In genomic region chr3:85493796-85494195, GRCm38 (mm10) we compare ENCODE assay signal across 22 mouse cellular contexts.
A peak's percentile ranks its signal among the peaks of the same experiment; 100 is the strongest.
DNase-seq lines count a peak whose midpoint lies in the region; ATAC-seq lines count a peak whose summit lies in the region.
"Had no signal": no experiment of that assay in that cellular context is flagged by ENCODE, and none has a peak within 500 bp of the region (broad histone marks: within the 10 kb centered on the region; RNA-seq: fewer than 3 reads in every experiment).

No protein-coding gene starts in this region.

- H3K9me3 ChIP-seq in heart, embryonic 11.5 days (replicated peaks; ENCODE audit: control insufficient read depth, low read length) = no peaks in the 10 kb centered on the region
- H3K9me3 ChIP-seq in hindbrain, embryonic 16.5 days (ENCODE audit: control insufficient read depth, low read length) = no peaks in the 10 kb centered on the region
- H3K9me3 ChIP-seq in heart, embryonic 12.5 days (replicated peaks) = no peaks in the 10 kb centered on the region
- H3K9me3 ChIP-seq: forebrain, embryonic 10.5 days; forebrain, embryonic 13.5 days; heart, embryonic 13.5 days had no signal

- no peaks in the 10 kb centered on the region for H3K4me1 ChIP-seq in heart, embryonic 11.5 days (ENCODE audit: control insufficient read depth, insufficient read depth, low read length)
- no peaks in the 10 kb centered on the region for H3K4me1 ChIP-seq in hindbrain, embryonic 16.5 days (ENCODE audit: control insufficient read depth, insufficient read depth, low read depth, low read length)
- H3K4me1 ChIP-seq in heart, embryonic 12.5 days (replicated peaks) = no peaks in the 10 kb centered on the region
- H3K4me1 ChIP-seq: forebrain, embryonic 10.5 days; forebrain, embryonic 13.5 days; heart, embryonic 13.5 days had no signal

- no peak overlapping the region for H3K9ac ChIP-seq in heart, embryonic 11.5 days (ENCODE audit: low read depth, low read length)
- no peak overlapping the region for H3K9ac ChIP-seq in hindbrain, embryonic 16.5 days (ENCODE audit: low read depth, low read length)
- no peak overlapping the region for H3K9ac ChIP-seq in heart, embryonic 12.5 days
- H3K9ac ChIP-seq: forebrain, embryonic 13.5 days; heart, embryonic 13.5 days; hindbrain, embryonic 14.5 days had no signal

- H3K27ac ChIP-seq in heart, embryonic 11.5 days (ENCODE audit: low read depth, low read length) = no peak overlapping the region
- no peak overlapping the region for H3K27ac ChIP-seq in hindbrain, embryonic 16.5 days (ENCODE audit: low read depth, low read length)
- H3K27ac ChIP-seq in heart, embryonic 12.5 days (ENCODE audit: poor library complexity, severe bottlenecking) = no peak overlapping the region
- H3K27ac ChIP-seq: forebrain, embryonic 10.5 days; forebrain, embryonic 13.5 days; heart, embryonic 13.5 days; hindbrain, embryonic 14.5 days had no signal

- no peaks in the 10 kb centered on the region for H3K27me3 ChIP-seq in heart, embryonic 11.5 days (ENCODE audit: control insufficient read depth, insufficient read depth, low read length)
- no peaks in the 10 kb centered on the region for H3K27me3 ChIP-seq in hindbrain, embryonic 16.5 days (replicated peaks; ENCODE audit: control insufficient read depth, insufficient read depth, low read length)
- H3K27me3 ChIP-seq in heart, embryonic 12.5 days (replicated peaks) = no peaks in the 10 kb centered on the region
- H3K27me3 ChIP-seq: forebrain, embryonic 13.5 days; heart, embryonic 13.5 days had no signal

- WGBS in heart, embryonic 11.5 days (ENCODE audit: insufficient replicate concordance) = 80% methylated on average over 8 of the region's 8 CpGs
- 84% methylated on average over 8 of the region's 8 CpGs for WGBS in hindbrain, embryonic 16.5 days
- 84% methylated on average over 8 of the region's 8 CpGs for WGBS in heart, embryonic 12.5 days

- ATAC-seq in heart, embryonic 11.5 days (replicated peaks; ENCODE audit: insufficient number of reproducible peaks, low FRiP score, low TSS enrichment) = no peak
- no peak for ATAC-seq in hindbrain, embryonic 16.5 days
- no peak for ATAC-seq in heart, embryonic 12.5 days (ENCODE audit: insufficient number of reproducible peaks, low FRiP score)
- ATAC-seq: CD4-positive, CD25-positive, alpha-beta regulatory T cell, adult 4 months; forebrain, embryonic 13.5 days; forebrain, embryonic 16.5 days; intestine, postnatal 0 days had no signal

- no peak overlapping the region for H3K4me3 ChIP-seq in heart, embryonic 11.5 days (ENCODE audit: low read depth, low read length)
- H3K4me3 ChIP-seq in hindbrain, embryonic 16.5 days (ENCODE audit: low read length) = no peak overlapping the region
- no peak overlapping the region for H3K4me3 ChIP-seq in heart, embryonic 12.5 days
- H3K4me3 ChIP-seq: forebrain, embryonic 10.5 days; forebrain, embryonic 13.5 days; heart, embryonic 13.5 days had no signal

- no peaks in the 10 kb centered on the region for H3K36me3 ChIP-seq in heart, embryonic 11.5 days (ENCODE audit: control insufficient read depth, insufficient read depth, low read length)
- no peaks in the 10 kb centered on the region for H3K36me3 ChIP-seq in hindbrain, embryonic 16.5 days (ENCODE audit: control insufficient read depth, insufficient read depth, low read length)
- no peaks in the 10 kb centered on the region for H3K36me3 ChIP-seq in heart, embryonic 12.5 days
- H3K36me3 ChIP-seq: forebrain, embryonic 10.5 days; heart, embryonic 13.5 days had no signal

- H3K4me2 ChIP-seq in heart, embryonic 11.5 days = no peak overlapping the region
- H3K4me2 ChIP-seq in hindbrain, embryonic 16.5 days (ENCODE audit: low read length) = no peak overlapping the region
- H3K4me2 ChIP-seq in heart, embryonic 12.5 days = no peak overlapping the region
- H3K4me2 ChIP-seq: forebrain, embryonic 13.5 days; heart, embryonic 13.5 days; hindbrain, embryonic 14.5 days had no signal

- DNase-seq in heart, adult 11 months = peak; percentile 31
- DNase-seq in ES-CJ7 (ENCODE audit: low read depth, low spot score) = peak; percentile 28
- DNase-seq in brain, adult 2 months (ENCODE audit: low read depth, low spot score) = peak; percentile 53
- DNase-seq: adrenal gland, adult 8-10 months; adrenal gland, postnatal 25 days; cerebellum, adult 18-20 months; cerebellum, adult 9-10 months; cerebellum, postnatal 14 days; gastrocnemius, postnatal 25 days; heart, postnatal 14 days; heart, postnatal 4 days; kidney, adult 2 months had no signal
